Mouse (Mus musculus): ENCODE measurements at regions not wholly inside any gene's neighbourhood (a gene's known extent, or its start where the extent isn't known, plus 50 kb on each side); places are given as distances from the start of the nearest gene placed in this dataset.

GRCm38 (mm10) chr1:121136284-121136683 is 196.1 kb downstream of the Insig2 start:
- TF ChIP-seq CTCF (IDR thresholded peaks at IDR 0.05; ENCODE audit: control insufficient read depth, insufficient read depth, insufficient read length) = no peak
- TF ChIP-seq MAX (IDR thresholded peaks at IDR 0.05) = no peak
- TF ChIP-seq CEBPB (IDR thresholded peaks at IDR 0.05; ENCODE audit: low read depth) = no peak
